Mouse (Mus musculus) naive thymus-derived CD4-positive, alpha-beta T cell, adult 5 months (primary cell): ENCODE results near the gene Amy2a4. TPM values are rescaled to one million over a fixed set of nuclear protein-coding genes. Genes with fewer than 3 reads are reported as not detected.

ENCODE experiments used
- polyA plus RNA-seq: library from polyadenylated mRNA; unstranded; fragments of 100-300 nt; shearing (Covaris generic); gene quantifications from one replicate; pipeline ENCODE4 v1.2.1, GENCODE M21; 2017

Gene Amy2a4
- not detected for polyA plus RNA-seq

DNA sequence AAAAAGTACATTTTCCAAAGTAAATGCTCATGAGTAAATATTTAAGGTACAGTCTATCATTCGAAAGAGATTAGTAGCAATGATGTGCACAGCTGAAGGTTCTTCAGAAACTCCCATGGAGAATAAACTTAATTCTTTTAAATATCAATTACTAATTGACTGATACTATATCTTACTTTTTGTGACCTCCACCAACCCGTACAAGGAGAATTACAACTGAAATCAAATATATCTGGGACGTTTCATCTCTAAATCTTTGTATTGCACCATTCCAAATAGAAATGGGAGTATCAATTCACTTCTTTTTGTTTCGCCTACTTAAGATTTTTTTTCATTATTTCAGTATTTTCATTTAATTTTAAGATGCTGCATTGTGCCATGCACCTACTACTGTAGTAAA, at the start of gene Amy2a4:
Gene Amy2a4, minus strand, starts transcription at position 101 of the 400 bp plus-strand sequence.

GRCm38 (mm10) chr3:113323952-113324351, 32.7 kb upstream of the Amy2a4 start, which contains the start of gene Amy2a3:
TSS of gene Amy2a3 (minus strand) at chr3:113324052.

DNA sequence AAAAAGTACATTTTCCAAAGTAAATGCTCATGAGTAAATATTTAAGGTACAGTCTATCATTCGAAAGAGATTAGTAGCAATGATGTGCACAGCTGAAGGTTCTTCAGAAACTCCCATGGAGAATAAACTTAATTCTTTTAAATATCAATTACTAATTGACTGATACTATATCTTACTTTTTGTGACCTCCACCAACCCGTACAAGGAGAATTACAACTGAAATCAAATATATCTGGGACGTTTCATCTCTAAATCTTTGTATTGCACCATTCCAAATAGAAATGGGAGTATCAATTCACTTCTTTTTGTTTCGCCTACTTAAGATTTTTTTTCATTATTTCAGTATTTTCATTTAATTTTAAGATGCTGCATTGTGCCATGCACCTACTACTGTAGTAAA, 32.5 kb downstream of the Amy2a4 start, which contains the start of gene Amy2a5:
Gene Amy2a5, minus strand, starts transcription at position 101 of the 400 bp plus-strand sequence.

Other genes with a start within 250 kb of the Amy2a4 start
- gene Amy2a5, start 32.6 kb downstream of the Amy2a4 start, polyA plus RNA-seq: not detected
- gene Amy2a3, start 32.6 kb upstream of the Amy2a4 start, polyA plus RNA-seq: not detected
- gene Amy2a2, start 65.2 kb upstream of the Amy2a4 start, polyA plus RNA-seq: not detected
- gene Amy2a1, start 241.0 kb upstream of the Amy2a4 start, polyA plus RNA-seq: not detected